Mouse (Mus musculus) myocyte (in vitro differentiated cells): Measurements from ENCODE around the gene Ino80d.

Experiments
- CEBPB ChIP-seq: IDR thresholded peaks from 2 replicates; pipeline ENCODE4 v1.6.1; 2011; ENCODE audit warnings: mild to moderate bottlenecking, moderate library complexity; ENCODE audit not compliant: poor library complexity, insufficient read depth, severe bottlenecking
- E2F4 ChIP-seq: IDR thresholded peaks from one replicate; pipeline ENCODE4 v1.6.1; 2011; ENCODE audit warnings: mild to moderate bottlenecking, control low read depth, moderate library complexity; ENCODE audit not compliant: insufficient read depth
- MYOD1 ChIP-seq, 3 experiments: IDR thresholded peaks; one replicate each; pipeline ENCODE4 v1.6.1; 2011; ENCODE audit warnings: control low read depth in 2 of 3, low read depth in 2 of 3, mild to moderate bottlenecking in 2 of 3, moderate library complexity in 1 of 3; ENCODE audit not compliant: insufficient read length in 2 of 3, control insufficient read depth in 1 of 3
- MYOG ChIP-seq, 3 experiments: IDR thresholded peaks; one replicate each; pipeline ENCODE4 v1.6.1; 2011; ENCODE audit warnings: control low read depth in 2 of 3, low read depth in 2 of 3, mild to moderate bottlenecking in 2 of 3; ENCODE audit not compliant: insufficient read length in 2 of 3, control insufficient read depth in 1 of 3, insufficient read depth in 1 of 3
- POLR2A ChIP-seq: IDR thresholded peaks from one replicate; pipeline ENCODE4 v1.6.1; 2011; ENCODE audit warnings: low read depth, mild to moderate bottlenecking, control low read depth, moderate library complexity; ENCODE audit not compliant: insufficient read length
- POLR2AphosphoS2 ChIP-seq: IDR thresholded peaks from one replicate; pipeline ENCODE4 v1.6.1; 2011; ENCODE audit warnings: low read depth, control low read depth; ENCODE audit not compliant: insufficient read length
- REST ChIP-seq: IDR thresholded peaks from one replicate; pipeline ENCODE4 v1.6.1; 2011; ENCODE audit warnings: mild to moderate bottlenecking, control low read depth, moderate library complexity; ENCODE audit not compliant: insufficient read depth, insufficient read length
- SRF ChIP-seq: IDR thresholded peaks from one replicate; pipeline ENCODE4 v1.6.1; 2011; ENCODE audit warnings: low read depth; ENCODE audit not compliant: control insufficient read depth, insufficient read length
- TCF12 ChIP-seq: IDR thresholded peaks from one replicate; pipeline ENCODE4 v1.6.1; 2011; ENCODE audit warnings: mild to moderate bottlenecking, control low read depth; ENCODE audit not compliant: poor library complexity, insufficient read depth, severe bottlenecking
- TCF3 ChIP-seq: IDR thresholded peaks from one replicate; pipeline ENCODE4 v1.6.1; 2011; ENCODE audit warnings: low read depth, control low read depth; ENCODE audit not compliant: insufficient read length
- USF1 ChIP-seq: IDR thresholded peaks from one replicate; pipeline ENCODE4 v1.6.1; 2011; ENCODE audit warnings: low read depth, mild to moderate bottlenecking, control low read depth, moderate library complexity

- TF ChIP-seq USF1 (no peak), POLR2A (no peak), E2F4 (no peak), TCF3 (no peak), TCF12 (no peak), MYOD1 (IDR thresholded peaks at IDR 0.05; ENCODE audit: control insufficient read depth in 1 of 3, insufficient read length in 2 of 3, low read depth in 2 of 3) (no peak), CEBPB (no peak), MYOG (IDR thresholded peaks at IDR 0.05; ENCODE audit: control insufficient read depth in 1 of 3, insufficient read depth in 1 of 3, insufficient read length in 2 of 3, low read depth in 2 of 3) (no peak), REST (no peak), POLR2AphosphoS2 (no peak), SRF (no peak)
Measured at GRCm38 (mm10) chr1:62934100-62934513, 180.4 kb downstream of the Ino80d start.
